Mouse (Mus musculus): ENCODE data around the gene Osbpl10.

DNA sequence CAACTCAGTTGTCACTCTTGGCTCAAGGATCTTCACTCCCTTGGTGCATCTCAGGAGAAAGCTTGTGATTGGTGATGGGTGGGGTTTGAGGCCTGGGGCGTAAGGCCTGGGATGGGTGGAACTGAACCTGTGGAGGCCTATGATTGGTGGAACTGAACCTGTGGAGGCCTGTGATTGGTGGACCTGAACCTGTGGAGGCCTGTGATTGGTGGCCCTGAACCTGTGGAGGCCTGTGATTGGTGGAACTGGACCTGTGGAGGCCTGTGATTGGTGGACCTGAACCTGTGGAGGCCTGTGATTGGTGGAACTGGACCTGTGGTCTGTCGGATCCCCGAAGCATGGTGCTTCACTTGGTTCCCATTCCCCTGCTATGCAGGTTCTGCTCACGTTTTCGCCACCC is 7.4 kb downstream of the Osbpl10 start:
- TF ChIP-seq CTCF (IDR thresholded peaks at IDR 0.05; ENCODE audit: control insufficient read depth, insufficient read depth, insufficient read length) (no peak), FOSL1 (IDR thresholded peaks at IDR 0.05; ENCODE audit: insufficient read depth, low read length, poor library complexity, severe bottlenecking) (no peak), USF1 (IDR thresholded peaks at IDR 0.05; ENCODE audit: low read depth) (no peak), MAX (IDR thresholded peaks at IDR 0.05) (no peak), MYOD1 (IDR thresholded peaks at IDR 0.05; ENCODE audit: control insufficient read depth, insufficient read length, low read depth) (no peak), CEBPB (IDR thresholded peaks at IDR 0.05; ENCODE audit: low read depth) (no peak), MYOG (IDR thresholded peaks at IDR 0.05; ENCODE audit: control insufficient read depth, extremely low read depth, insufficient read length) (no peak)

Measured in C2C12 (cell line).